Mouse (Mus musculus) thymus, postnatal 4 days (tissue): ENCODE measurements around the gene Wnt5b.
A peak's percentile ranks its signal among the peaks of the same experiment; 100 is the strongest.

Experiments
- DNase-seq: peaks from one replicate; pipeline ENCODE4 v3.0.0; 2021

The Wnt5b gene

DNA sequence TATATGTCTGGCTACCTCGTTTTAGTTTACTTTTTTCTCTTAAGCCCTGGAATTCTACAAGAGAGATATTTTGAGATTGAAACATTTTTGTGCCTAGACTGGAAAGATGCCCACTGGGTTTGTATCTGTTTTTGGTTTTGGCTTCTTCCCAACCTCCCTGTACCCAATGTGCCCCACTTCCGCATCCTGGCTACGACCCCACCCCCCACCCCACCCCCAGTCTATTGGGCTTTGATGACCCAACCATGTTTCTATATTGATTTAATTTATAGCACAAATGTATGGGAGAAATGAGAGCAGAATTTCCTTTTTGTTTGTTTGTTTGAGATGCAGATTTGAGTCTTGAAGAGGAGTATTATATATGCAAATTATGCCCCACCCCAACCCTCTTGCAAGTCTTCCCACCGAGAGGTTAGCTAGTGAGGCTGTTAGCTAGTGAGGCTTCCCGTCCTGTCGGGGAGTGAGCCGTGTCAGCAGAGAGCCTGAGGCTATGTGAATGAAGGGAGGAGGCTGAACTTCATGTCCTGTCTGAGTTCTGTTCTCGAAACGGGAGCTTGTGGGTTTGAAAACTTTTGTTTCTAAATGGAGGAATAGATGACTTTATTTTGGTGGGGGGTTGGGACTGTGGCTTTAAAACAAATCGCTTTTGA lies 62.3 kb downstream of the Wnt5b start:
- peak; percentile 59 for DNase-seq

DNA sequence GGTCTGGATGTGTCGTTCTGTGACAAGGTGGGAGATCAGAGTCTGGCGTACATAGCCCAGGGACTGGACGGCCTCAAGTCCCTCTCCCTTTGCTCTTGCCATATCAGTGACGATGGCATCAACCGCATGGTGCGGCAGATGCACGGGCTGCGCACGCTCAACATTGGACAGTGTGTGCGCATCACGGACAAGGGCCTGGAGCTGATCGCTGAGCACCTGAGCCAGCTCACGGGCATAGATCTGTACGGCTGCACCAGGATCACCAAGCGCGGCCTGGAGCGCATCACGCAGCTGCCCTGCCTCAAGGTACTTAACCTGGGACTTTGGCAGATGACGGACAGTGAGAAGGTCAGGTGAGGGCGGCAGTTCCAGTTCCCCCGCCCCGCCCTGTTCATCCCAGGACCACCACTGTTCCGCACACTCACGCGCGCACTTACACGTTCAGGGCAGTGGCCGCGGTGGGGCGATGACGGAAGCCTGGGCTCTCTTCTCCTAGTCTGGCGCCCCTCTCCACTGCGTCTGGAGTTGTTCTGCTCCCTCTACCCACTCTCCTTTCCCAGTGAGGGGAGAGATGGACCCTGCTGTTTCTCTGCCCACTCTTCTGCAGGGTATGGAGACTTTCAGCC lies 63.3 kb downstream of the Wnt5b start:
- peak; percentile 73 for DNase-seq

DNA sequence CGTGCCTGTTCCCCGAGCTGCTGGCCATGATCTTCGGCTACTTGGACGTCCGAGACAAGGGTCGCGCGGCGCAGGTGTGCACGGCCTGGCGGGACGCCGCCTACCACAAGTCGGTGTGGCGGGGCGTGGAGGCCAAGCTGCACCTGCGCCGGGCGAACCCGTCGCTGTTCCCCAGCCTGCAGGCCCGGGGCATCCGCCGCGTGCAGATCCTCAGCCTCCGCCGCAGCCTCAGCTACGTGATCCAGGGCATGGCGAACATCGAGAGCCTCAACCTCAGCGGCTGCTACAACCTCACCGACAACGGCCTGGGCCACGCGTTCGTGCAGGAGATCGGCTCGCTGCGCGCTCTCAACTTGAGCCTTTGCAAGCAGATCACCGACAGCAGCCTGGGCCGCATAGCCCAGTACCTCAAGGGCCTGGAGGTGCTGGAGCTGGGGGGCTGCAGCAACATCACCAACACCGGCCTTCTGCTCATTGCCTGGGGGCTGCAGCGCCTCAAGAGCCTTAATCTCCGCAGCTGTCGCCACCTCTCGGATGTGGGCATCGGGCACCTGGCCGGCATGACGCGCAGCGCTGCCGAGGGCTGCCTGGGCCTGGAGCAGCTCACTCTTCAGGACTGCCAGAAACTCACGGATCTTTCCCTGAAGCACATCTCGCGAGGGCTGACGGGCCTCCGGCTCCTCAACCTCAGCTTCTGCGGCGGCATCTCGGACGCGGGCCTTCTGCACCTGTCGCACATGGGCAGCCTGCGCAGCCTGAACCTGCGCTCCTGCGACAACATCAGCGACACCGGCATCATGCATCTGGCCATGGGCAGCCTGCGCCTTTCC lies 64.1 kb downstream of the Wnt5b start:
- peak; percentile 81 for DNase-seq

- DNase-seq: peak; percentile 75
Observed at GRCm38 (mm10) chr6:119479343-119479875, 64.7 kb downstream of the Wnt5b start, which contains the start of gene Fbxl14. Gene Fbxl14, plus strand, starts transcription at chr6:119479668.

- peak; percentile 92 for DNase-seq
Observed at GRCm38 (mm10) chr6:119478560-119479342, 65.4 kb downstream of the Wnt5b start.

DNA sequence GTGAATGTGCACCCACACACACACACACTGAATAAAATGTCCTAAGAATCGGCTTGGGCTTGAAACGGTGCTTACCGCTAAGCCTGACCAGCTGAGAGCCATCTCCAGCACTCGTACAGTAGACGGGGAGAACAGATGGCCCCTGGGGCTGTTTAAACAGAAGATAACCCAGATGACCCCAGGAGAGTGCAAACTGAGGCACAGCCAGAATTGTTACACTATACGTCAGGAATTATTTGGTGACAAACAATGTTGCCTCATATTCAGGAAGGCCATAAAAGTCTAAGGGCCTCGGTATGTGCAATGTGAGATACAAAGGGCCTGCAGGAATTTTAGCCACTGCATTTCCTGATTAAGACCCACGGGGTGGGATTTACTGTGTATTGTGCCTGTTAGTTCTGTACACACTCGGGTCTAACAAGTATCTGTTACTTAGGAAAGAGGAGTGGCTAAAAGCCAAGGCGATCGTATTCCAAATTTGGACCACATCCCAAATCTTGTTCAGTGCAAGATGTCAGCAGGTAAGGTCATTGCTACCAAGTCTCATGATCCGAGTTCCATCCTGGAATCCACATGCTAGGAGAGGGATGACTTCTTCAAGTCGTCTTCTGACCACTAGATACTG lies 66.3 kb downstream of the Wnt5b start:
- DNase-seq: no peak

DNA sequence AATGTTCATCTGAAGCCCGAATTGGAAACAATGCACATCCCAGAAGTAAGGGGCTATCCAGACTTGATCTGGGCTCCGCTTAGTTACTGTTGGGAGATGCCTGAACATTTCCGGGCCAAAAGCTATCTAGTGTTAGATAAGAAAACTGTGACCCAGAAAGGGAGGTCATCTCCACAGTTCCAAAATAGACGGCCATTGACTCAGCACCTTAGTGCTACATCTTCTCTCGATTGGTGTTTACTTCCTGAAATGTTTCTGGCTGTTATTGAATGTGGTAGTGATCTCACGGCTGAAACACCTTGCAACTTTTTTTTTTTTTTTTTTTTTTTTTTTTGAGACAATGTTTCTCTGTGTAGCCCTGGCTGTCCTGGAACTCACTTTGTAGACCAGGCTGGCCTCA lies 68.2 kb downstream of the Wnt5b start:
- DNase-seq: no peak

GRCm38 (mm10) chr6:119473992-119474391 lies 70.2 kb downstream of the Wnt5b start:
- no peak for DNase-seq

- no peak for DNase-seq
Observed at GRCm38 (mm10) chr6:119473446-119473845, 70.7 kb downstream of the Wnt5b start.

- no peak for DNase-seq
Observed at GRCm38 (mm10) chr6:119472705-119473104, 71.4 kb downstream of the Wnt5b start.

DNA sequence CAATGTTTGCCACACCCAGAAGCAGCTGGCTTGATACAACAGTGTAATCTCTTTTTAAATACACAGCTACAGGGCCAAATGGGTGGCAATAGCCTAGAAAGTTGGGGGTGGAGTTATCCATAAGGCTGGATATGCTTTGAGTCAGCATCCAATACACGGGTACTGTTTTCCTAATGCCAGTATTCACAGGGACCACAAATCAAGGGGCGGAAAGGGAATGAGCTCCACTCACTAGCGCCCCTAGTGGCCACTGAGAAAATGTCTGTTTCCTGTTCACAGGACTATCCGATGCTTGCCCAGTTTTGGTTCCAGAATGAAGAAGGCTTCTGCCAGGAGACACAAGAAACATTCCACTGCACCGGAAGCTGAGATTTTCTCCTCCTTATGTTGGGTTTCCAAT lies 72.0 kb downstream of the Wnt5b start:
- peak; percentile 81 for DNase-seq

DNA sequence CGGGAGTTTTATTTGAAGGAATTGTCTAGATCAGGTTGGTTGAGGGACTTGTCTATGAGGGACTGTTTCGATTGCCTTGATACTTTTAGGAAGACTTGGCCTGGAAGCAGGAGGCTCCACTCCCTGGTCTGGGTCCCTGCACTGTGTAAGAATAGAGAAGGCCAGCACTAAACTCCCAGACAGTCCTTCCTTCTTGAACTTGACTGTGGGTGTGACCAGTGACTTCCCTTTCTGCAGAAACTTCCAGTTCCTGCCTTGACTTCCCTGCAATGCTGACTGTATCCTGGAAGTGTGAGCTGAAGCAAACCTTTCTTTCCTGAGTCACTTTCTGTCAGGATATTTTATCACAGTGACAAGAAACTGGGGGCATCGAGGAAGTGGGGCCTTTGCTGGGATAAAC lies 73.4 kb downstream of the Wnt5b start:
- no peak for DNase-seq

- peak; percentile 52 for DNase-seq
Observed at GRCm38 (mm10) chr6:119467785-119468059, 76.4 kb downstream of the Wnt5b start.

GRCm38 (mm10) chr6:119466921-119467784 lies 77.0 kb downstream of the Wnt5b start:
- no peak for DNase-seq

DNA sequence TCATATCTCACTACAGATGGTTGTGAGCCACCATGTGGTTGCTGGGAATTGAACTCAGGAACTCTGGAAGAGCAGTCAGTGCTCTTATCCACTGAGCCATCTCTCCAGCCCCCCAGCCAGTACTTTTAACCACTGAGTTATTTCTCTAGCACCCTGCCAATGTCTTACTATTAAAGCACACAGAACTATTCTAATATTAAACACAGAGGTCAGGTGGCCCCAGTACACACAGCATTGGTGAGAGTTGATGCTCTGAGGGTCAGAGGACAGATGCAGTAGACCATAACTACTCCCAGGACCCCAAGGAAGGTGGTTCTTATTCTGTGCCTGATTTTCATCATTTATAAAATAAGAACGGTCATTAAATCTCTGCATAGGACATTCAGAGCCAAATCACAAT lies 78.0 kb downstream of the Wnt5b start:
- DNase-seq: no peak

- no peak for DNase-seq
Observed at GRCm38 (mm10) chr6:119460391-119460790, 83.8 kb downstream of the Wnt5b start.

GRCm38 (mm10) chr6:119459041-119459440 lies 85.1 kb downstream of the Wnt5b start:
- no peak for DNase-seq

DNA sequence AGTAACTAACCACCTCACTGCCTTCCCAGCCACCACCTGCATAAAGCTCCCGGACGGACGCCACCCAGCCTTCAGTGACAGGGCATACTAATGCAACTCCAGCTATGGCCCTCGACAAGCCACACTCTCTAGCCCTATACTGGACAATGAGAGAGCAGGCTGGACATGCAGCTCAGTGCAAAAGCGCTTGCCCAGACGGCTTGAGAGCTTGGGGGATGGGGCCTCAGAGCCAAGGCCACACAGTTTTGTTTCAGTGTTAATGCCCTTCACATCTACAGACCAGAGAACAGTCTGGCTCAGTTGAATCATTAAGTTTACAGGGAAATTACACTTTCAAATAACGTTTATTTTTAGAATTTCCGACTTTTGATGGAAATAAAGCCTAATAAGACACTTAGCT lies 86.0 kb downstream of the Wnt5b start:
- DNase-seq: no peak

DNA sequence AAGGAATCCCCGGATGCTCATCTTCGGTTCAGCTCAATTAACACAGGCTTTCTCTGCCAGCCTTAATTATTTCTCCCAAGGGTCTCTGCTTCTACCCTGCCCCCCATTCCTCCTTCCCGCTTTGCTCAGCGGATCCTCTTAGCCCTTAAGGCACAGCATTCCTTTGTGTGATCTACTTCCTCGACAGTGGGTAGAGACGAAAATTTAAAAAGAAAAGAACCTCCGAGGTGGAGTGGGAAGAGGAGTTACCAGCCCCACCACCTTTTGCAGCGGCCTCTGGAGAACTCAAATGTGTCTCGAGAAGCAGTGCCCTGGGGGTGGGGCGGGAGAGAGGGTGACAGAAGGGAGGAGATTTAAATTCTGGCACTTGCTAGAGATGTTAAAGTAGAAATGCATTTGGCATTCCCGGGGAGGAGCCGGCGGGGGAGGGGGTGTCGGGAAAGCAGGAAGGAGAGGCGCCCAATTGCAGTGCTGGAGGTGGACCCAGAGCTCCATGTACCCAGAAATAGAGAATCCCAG lies 92.1 kb downstream of the Wnt5b start:
- DNase-seq: peak; percentile 41

DNA sequence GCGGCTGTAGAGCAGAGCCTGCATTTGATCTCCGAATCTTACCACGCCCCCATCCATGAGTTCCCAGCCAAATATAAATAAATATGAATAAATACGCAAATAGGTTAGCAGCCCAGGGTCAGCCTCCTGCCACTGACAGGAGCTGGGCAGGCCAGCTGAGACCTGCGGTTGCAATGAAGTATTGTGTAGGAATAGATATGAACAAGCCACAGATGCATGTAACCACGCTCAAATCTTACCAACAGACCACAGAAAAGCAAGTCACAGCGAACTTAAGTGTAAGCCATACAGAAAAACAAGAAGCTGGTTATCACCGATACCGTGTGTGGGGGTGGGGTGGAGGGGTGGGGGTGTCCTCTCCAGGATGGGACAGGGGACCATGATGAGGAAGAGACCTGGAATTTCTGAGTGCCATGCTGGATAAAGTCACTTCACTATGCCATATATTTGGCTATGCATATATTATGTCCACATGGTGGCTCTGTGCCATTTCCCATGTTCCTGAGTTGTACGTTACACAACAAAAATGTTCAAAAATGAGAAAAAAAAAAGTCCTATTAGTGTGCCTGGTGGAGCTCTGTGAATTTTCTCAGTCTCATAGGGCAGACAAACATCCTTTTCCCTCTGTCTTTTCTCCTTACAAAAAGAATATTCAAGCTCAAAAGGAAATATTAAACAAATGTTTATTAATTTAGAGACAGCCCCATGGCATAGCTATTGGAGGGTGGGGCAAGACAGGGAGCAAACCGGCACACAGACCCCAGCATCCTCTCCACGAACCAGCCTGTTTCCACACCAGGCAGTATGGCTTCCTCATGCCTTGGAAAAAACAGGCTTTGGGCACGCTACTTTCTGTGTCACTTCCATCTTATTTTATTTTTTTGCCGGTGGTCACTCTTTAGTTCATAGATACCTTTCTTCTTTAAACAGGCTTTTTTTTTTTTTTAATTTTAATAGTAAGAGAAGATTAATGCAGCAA lies 92.9 kb downstream of the Wnt5b start:
- no peak for DNase-seq
